Mouse (Mus musculus) kidney, embryonic 14.5 days (tissue): ENCODE data around the gene Gm26965. TPM values are rescaled to one million over a fixed set of nuclear protein-coding genes. Genes with fewer than 3 reads are reported as not detected.
A peak's percentile ranks its signal among the peaks of the same experiment; 100 is the strongest.
"Not testable (repeated sequence)": the region's sequence is repeated elsewhere in the genome, so short reads cannot be mapped to it uniquely, and the experiment has no call there.

ENCODE experiments used
- ATAC-seq: fragments of 200-750 bp; cut with Nextera tagmentation; 2 replicates; pipeline ENCODE4 v1.8.0; 2017; ENCODE audit warnings: moderate number of reproducible peaks, mild to moderate bottlenecking, moderate TSS enrichment, moderate library complexity; ENCODE audit not compliant: low FRiP score, low TSS enrichment
- H3K27ac ChIP-seq: fragments of 300-500 bp; sonication (generic); 2 replicates; pipeline ENCODE4 v1.5.1; 2014; ENCODE audit warnings: low read depth, mild to moderate bottlenecking, low read length, moderate library complexity, mixed read lengths
- H3K27me3 ChIP-seq: fragments of 300-500 bp; sonication (generic); 2 replicates; pipeline ENCODE4 v1.6.1; 2014; ENCODE audit warnings: mild to moderate bottlenecking, low read length; ENCODE audit not compliant: control insufficient read depth, insufficient read depth
- H3K36me3 ChIP-seq: fragments of 300-500 bp; sonication (generic); 2 replicates; pipeline ENCODE4 v1.6.1; 2014; ENCODE audit warnings: low read length, mixed read lengths; ENCODE audit not compliant: control insufficient read depth, insufficient read depth
- H3K4me1 ChIP-seq: fragments of 300-500 bp; sonication (generic); 2 replicates; pipeline ENCODE4 v1.6.1; 2014; ENCODE audit warnings: low read length, mixed read lengths; ENCODE audit not compliant: control insufficient read depth, insufficient read depth
- H3K4me2 ChIP-seq: fragments of 300-500 bp; sonication (generic); replicated peaks from 2 replicates; pipeline ENCODE4 v1.6.1; 2014; ENCODE audit warnings: low read depth, mild to moderate bottlenecking, low read length
- H3K4me3 ChIP-seq: fragments of 300-500 bp; sonication (generic); 2 replicates; pipeline ENCODE4 v1.5.1; 2014; ENCODE audit warnings: mild to moderate bottlenecking, low read length
- H3K9ac ChIP-seq: fragments of 300-500 bp; sonication (generic); 2 replicates; pipeline ENCODE4 v1.6.1; 2014; ENCODE audit warnings: low read depth, mild to moderate bottlenecking, low read length, moderate library complexity
- H3K9me3 ChIP-seq: fragments of 300-500 bp; sonication (generic); 2 replicates; pipeline ENCODE4 v1.6.1; 2016; ENCODE audit warnings: low read length; ENCODE audit not compliant: control insufficient read depth
- WGBS: fragments of 180-500 bp; shearing (Covaris S2); extraction: QIAGEN DNeasy Blood & Tissue Kit; methylation state at CpG from one replicate; pipeline ENCODE4 v1.1.7; 2014; 5-methylcytosine and 5-hydroxymethylcytosine counted together
- polyA plus RNA-seq: library from polyadenylated mRNA; unstranded; fragments of >200 nt; fragmentation: Nextera tagmentation; extraction: Ambion mirVana; gene quantifications from 2 replicates; pipeline ENCODE4 v1.2.1, GENCODE M21; 2014

Gm26965 gene
- polyA plus RNA-seq, 1 experiment from 2014 or later, result not detected

DNA sequence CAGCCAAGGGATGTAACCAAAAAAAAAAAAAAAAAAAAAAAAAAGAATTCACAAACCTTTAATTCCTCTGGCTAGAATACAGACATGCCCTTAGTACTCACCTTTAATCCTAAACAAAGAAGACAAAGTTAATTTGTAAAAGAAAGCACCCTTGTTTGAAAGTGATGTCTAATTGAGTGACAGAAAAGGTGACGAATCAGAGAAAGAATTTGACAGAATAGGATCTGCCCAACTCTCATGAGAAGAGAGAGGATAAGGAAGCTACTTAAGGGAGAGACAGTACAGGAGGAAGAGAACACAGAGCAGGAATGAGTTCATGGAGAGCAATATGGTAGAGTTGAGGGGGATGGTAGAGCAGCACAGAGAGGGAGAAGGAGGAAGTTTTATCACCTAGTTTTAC lies 30.3 kb downstream of the Gm26965 start:
- H3K36me3 ChIP-seq, result peaks cover 37% of the 10 kb centered on the region

GRCm38 (mm10) chr13:67484424-67484811 lies 41.5 kb downstream of the Gm26965 start:
- H3K27me3 ChIP-seq, result no peaks in the 10 kb centered on the region
- peak overlapping the region; percentile 58 for H3K9ac ChIP-seq
- no peak overlapping the region for H3K27ac ChIP-seq
- WGBS, result 43% methylated on average over 8 of the region's 8 CpGs
- no peaks in the 10 kb centered on the region for H3K9me3 ChIP-seq
- ATAC-seq, result peak; percentile 48; the same call in 1 of the 2 replicates
- peak overlapping the region; percentile 50 for H3K4me2 ChIP-seq
- H3K4me1 ChIP-seq, result no peaks in the 10 kb centered on the region
- H3K4me3 ChIP-seq, result peak overlapping the region; percentile 62
- H3K36me3 ChIP-seq, result no peaks in the 10 kb centered on the region

More for the DNA sequence above, 30.3 kb downstream of the Gm26965 start:
- Histone ChIP-seq H3K4me1 (0 out of 2 replicates have a peak, but pooled peaks cover 6% of the 10 kb centered on the region), H3K4me3 (no peak overlapping the region), H3K27ac (no peak overlapping the region), H3K4me2 (no peak overlapping the region), H3K9ac (no peak overlapping the region), H3K27me3 (no peaks in the 10 kb centered on the region), H3K9me3 (peaks cover 15% of the 10 kb centered on the region)
- 95% methylated on average over 1 of the region's 1 CpGs for WGBS
- ATAC-seq, result no peak

DNA sequence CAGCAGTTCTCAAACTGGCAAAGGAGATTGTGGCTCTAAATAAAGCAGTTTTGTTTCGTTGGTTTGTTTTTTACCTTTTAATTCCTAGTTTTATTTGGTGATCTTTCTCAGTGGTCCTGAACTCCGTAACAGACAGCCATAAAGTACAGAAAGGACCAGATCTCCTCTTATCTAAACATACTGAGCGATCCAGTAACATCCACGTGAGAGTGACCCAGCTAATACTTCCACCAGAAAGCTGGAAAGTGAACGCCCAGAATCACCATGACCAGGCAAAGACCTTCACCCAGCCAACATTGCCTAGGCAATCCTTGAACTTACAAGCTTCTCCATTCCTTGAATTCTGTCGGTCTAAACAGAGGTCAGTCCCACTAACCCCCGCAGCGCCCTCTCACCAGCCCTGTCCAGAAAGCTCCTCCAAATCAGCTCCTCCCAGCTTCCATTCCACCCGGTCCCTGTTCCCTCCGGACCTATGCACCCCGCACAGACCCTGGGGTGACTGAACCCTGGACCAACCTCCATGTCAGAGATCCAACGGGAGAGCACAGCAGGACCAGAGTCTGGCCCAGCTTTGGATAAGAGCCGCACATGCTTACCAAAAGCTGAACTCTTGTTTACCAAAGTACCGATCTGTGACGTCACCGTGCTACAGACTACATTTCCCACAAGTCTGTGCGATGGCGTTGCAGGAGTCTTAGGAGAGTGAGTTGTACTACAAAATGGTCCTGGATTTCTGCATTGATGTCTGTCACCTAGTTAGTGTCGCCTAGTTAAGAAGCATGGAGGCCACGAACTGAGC lies 42.1 kb downstream of the Gm26965 start, which contains the start of gene Zfp874b:
TSS of gene Zfp874b (minus strand) at position 634 of the 799 bp plus-strand sequence.
- ATAC-seq, result peak; percentile 96
- peak within 1 kb of the TSS; percentile 58 for H3K9ac ChIP-seq
- peak within 1 kb of the TSS; percentile 50 for H3K4me2 ChIP-seq
- H3K27ac ChIP-seq, result no peak within 1 kb of the TSS
- no peaks in the 10 kb centered on the region for H3K4me1 ChIP-seq
- WGBS, result 4% methylated on average over 20 of the region's 20 CpGs
- no peaks in the 10 kb centered on the region for H3K9me3 ChIP-seq
- no peaks in the 10 kb centered on the region for H3K27me3 ChIP-seq
- peak within 1 kb of the TSS; percentile 62 for H3K4me3 ChIP-seq
- H3K36me3 ChIP-seq, result no peaks in the 10 kb centered on the region

DNA sequence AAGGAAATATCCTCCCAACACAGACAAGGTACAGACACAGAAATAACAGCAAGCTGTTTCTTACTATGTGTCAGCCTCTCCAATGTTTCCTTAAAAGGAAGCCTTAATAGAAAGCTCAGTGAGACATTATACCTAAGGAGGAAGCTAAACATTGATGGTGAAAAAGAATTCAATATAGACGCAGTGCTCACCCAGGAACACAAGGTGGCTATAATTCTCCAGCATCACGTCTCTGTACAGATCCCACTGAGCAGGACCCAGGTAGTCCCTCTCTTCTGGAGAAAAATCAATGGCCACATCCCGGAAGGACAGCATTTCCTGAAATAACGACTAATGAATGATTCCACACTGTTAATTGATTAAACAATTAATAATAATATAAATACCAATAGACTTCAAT lies 44.4 kb downstream of the Gm26965 start:
- WGBS, result 76% methylated on average over 4 of the region's 4 CpGs
- Histone ChIP-seq H3K9me3 (no peaks in the 10 kb centered on the region), H3K36me3 (no peaks in the 10 kb centered on the region), H3K9ac (no peak overlapping the region), H3K4me1 (no peaks in the 10 kb centered on the region), H3K4me2 (no peak overlapping the region), H3K4me3 (no peak overlapping the region), H3K27me3 (no peaks in the 10 kb centered on the region), H3K27ac (no peak overlapping the region)
- ATAC-seq, result no peak

- no peak overlapping the region for H3K4me3 ChIP-seq
- WGBS, result 95% methylated on average over 3 of the region's 3 CpGs
- H3K4me2 ChIP-seq, result no peak overlapping the region
- H3K36me3 ChIP-seq, result peaks cover 7% of the 10 kb centered on the region; the same call in 1 of the 2 replicates
- H3K4me1 ChIP-seq, result no peaks in the 10 kb centered on the region
- H3K27me3 ChIP-seq, result no peaks in the 10 kb centered on the region
- H3K9ac ChIP-seq, result no peak overlapping the region
- H3K27ac ChIP-seq, result no peak overlapping the region
- ATAC-seq, result no peak
- H3K9me3 ChIP-seq, result no peaks in the 10 kb centered on the region
These were observed 56.7 kb downstream of the Gm26965 start for GRCm38 (mm10) chr13:67469274-67469673.

DNA sequence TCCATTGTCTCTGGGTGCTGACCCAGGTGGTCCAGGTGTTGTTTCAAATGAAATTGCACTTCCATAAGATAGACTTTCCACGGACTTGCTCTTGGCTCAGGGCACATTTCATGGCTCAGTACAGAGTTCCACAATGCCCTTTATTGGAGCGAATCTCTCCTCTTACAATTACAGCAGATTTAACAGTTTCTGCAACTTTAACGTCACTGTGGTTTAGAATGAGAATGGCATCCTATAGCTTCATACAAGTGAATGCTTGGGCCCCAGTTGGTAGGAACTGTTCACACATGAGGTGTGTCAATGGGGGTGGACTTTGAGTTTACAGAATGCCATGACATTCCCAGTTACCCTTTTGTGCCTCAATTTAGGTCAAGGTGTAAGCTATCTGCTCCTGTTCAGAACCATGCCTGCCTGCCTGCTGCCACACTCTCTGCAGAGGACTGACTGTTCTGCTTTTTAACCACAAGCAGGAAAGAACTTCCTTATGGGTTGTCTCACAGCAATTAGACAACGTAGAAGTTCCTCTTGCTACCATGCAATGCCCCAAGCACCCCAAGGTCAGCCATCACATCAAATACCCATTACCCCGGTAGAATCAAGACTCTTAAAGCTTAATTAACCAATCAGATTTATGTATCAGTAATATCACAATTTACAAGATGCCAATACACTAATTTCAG lies 62.3 kb downstream of the Gm26965 start:
- H3K27me3 ChIP-seq, H3K9ac ChIP-seq, H3K4me1 ChIP-seq, ATAC-seq, H3K4me2 ChIP-seq, H3K36me3 ChIP-seq, H3K27ac ChIP-seq, H3K4me3 ChIP-seq, H3K9me3 ChIP-seq: not testable (repeated sequence)
- 95% methylated on average over 3 of the region's 5 CpGs for WGBS

DNA sequence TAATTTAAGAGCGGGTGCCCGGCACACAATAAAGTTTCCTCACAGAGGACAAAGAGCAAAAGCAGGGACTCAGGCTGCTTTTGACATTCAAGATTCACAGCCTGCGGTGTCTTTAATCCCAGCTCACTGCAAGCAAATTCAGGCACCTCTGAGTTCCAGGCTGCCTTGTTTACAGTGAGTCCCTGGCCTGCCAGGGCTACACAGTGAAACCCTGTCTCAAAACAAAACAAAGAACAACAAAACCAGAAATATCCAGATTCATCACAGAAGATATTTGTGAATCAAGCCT lies 74.0 kb downstream of the Gm26965 start:
- Histone ChIP-seq H3K4me3 (peak overlapping the region; percentile 59), H3K27ac (no peak overlapping the region), H3K4me2 (peak overlapping the region; percentile 66), H3K4me1 (no peaks in the 10 kb centered on the region), H3K9ac (peak overlapping the region; percentile 9; the same call in 1 of the 2 replicates), H3K27me3 (no peaks in the 10 kb centered on the region), H3K9me3 (no peaks in the 10 kb centered on the region), H3K36me3 (no peaks in the 10 kb centered on the region; the same call in 1 of the 2 replicates)
- ATAC-seq, result 0 out of 2 replicates have a peak, but pooled peaks have one; percentile 16
- WGBS, result 9% methylated on average over 3 of the region's 3 CpGs

DNA sequence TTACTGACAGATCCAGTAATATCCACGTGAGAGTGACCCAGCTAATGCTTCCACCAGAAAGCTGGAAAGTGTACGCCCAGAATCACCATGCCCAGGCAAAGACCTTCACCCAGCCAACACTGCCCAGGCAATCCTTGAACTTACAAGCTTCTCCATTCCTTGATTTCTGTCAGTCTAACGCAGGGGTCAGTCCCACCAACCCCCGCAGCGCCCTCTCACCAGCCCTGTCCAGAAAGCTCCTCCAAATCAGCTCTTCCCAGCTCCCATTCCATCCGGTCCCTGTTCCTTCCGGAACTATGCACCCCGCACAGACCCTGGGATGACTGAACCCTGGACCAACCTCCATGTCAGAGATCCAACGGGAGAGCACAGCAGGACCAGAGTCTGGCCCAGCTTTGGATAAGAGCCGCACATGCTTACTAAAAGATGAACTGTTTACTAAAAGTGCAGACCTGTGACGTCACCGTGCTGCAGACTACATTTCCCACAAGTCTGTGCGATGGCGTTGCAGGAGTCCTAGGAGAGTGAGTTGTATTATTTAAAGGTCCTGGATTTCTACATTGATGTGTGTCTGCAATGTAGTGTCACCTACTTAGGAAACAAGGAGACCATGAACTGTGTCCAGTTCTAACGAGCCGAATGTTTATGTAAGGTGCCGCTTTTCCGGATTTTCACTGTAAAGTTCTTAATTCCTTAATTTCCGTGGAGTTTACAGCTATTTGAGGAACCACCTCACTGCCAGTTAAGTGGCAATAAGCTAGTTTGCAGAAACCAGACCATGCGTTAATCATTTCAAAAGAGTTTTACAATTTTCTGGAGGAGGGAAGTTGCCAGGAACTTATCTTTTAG lies 74.6 kb downstream of the Gm26965 start, which contains the start of gene Zfp874a:
TSS of gene Zfp874a (minus strand) at position 453 of the 849 bp plus-strand sequence.
- H3K9me3 ChIP-seq, result no peaks in the 10 kb centered on the region
- H3K4me2 ChIP-seq, result peak within 1 kb of the TSS; percentile 66
- peak within 1 kb of the TSS; percentile 60 for H3K9ac ChIP-seq
- H3K36me3 ChIP-seq, result peaks cover 2% of the 10 kb centered on the region
- no peaks in the 10 kb centered on the region for H3K4me1 ChIP-seq
- H3K4me3 ChIP-seq, result peak within 1 kb of the TSS; percentile 59
- ATAC-seq, result peak; percentile 98
- H3K27me3 ChIP-seq, result no peaks in the 10 kb centered on the region
- no peak within 1 kb of the TSS for H3K27ac ChIP-seq
- WGBS, result under 1% methylated on average over 20 of the region's 20 CpGs
